Mouse (Mus musculus) lung, embryonic 14.5 days (tissue): ENCODE data around the gene Nup188. TPM values are rescaled to one million over a fixed set of nuclear protein-coding genes. Genes with fewer than 3 reads are reported as not detected.

Experiments
- ATAC-seq: fragments of 200-750 bp; cut with Nextera tagmentation; 2 replicates; pipeline ENCODE4 v1.8.0; 2017; ENCODE audit warnings: mild to moderate bottlenecking, moderate TSS enrichment, moderate library complexity; ENCODE audit not compliant: insufficient read depth
- DNase-seq: peaks from one replicate; pipeline ENCODE4 v3.0.0-alpha.2; 2015
- H3K27ac ChIP-seq: fragments of 300-500 bp; sonication (generic); 2 replicates; pipeline ENCODE4 v1.5.1; 2014; ENCODE audit warnings: low read depth, mild to moderate bottlenecking, moderate library complexity
- H3K27me3 ChIP-seq: fragments of 300-500 bp; sonication (generic); 2 replicates; pipeline ENCODE4 v1.6.1; 2014; ENCODE audit warnings: low read length, control low read depth; ENCODE audit not compliant: insufficient read depth
- H3K36me3 ChIP-seq: fragments of 300-500 bp; sonication (generic); 2 replicates; pipeline ENCODE4 v1.6.1; 2014; ENCODE audit warnings: control low read depth; ENCODE audit not compliant: insufficient read depth
- H3K4me1 ChIP-seq: fragments of 300-500 bp; sonication (generic); 2 replicates; pipeline ENCODE4 v1.6.1; 2014; ENCODE audit warnings: antibody characterized with exemption, control low read depth; ENCODE audit not compliant: insufficient read depth
- H3K4me2 ChIP-seq: fragments of 300-500 bp; sonication (generic); 2 replicates; pipeline ENCODE4 v1.6.1; 2014; ENCODE audit warnings: mild to moderate bottlenecking
- H3K4me3 ChIP-seq: fragments of 300-500 bp; sonication (generic); 2 replicates; pipeline ENCODE4 v1.5.1; 2014; ENCODE audit warnings: low read depth, low read length
- H3K9ac ChIP-seq: fragments of 300-500 bp; sonication (generic); 2 replicates; pipeline ENCODE4 v1.6.1; 2014
- H3K9me3 ChIP-seq: fragments of 300-500 bp; sonication (generic); 2 replicates; pipeline ENCODE4 v1.6.1; 2016; ENCODE audit warnings: low read depth, low read length, control low read depth
- CTCF ChIP-seq: IDR thresholded peaks from 2 replicates; pipeline ENCODE4 v1.5.1; 2016; ENCODE audit warnings: antibody characterized with exemption, low read depth
- WGBS: fragments of 180-500 bp; shearing (Covaris S2); extraction: QIAGEN DNeasy Blood & Tissue Kit; methylation state at CpG from one replicate; pipeline ENCODE4 v1.1.7; 2014; 5-methylcytosine and 5-hydroxymethylcytosine counted together
- polyA plus RNA-seq: library from polyadenylated mRNA; unstranded; fragments of >200 nt; fragmentation: Nextera tagmentation; extraction: Ambion mirVana; gene quantifications from 2 replicates; pipeline ENCODE4 v1.2.1, GENCODE M21; 2014

Gene Nup188
- polyA plus RNA-seq, 1 experiment from 2014 or later = 56.0 TPM

GRCm38 (mm10) chr2:30287027-30287373 is 803 bp downstream of the Nup188 start:
- no peaks in the 10 kb centered on the region for H3K9me3 ChIP-seq
- peak overlapping the region; percentile 53 for H3K4me2 ChIP-seq
- no peaks in the 10 kb centered on the region for H3K27me3 ChIP-seq
- H3K4me1 ChIP-seq = peaks cover 15% of the 10 kb centered on the region
- peaks cover 8% of the 10 kb centered on the region; the same call in 1 of the 2 replicates for H3K36me3 ChIP-seq
- ATAC-seq (peak; percentile 44; the same call in 1 of the 2 replicates), DNase-seq (peak; percentile 69)
- H3K9ac ChIP-seq = peak overlapping the region; percentile 85
- TF ChIP-seq CTCF = peak; percentile 7; the same call in 1 of the 2 replicates
- under 1% methylated on average over 10 of the region's 10 CpGs for WGBS
- H3K27ac ChIP-seq = no peak overlapping the region; the same call in 1 of the 2 replicates
- peak overlapping the region; percentile 91 for H3K4me3 ChIP-seq

DNA sequence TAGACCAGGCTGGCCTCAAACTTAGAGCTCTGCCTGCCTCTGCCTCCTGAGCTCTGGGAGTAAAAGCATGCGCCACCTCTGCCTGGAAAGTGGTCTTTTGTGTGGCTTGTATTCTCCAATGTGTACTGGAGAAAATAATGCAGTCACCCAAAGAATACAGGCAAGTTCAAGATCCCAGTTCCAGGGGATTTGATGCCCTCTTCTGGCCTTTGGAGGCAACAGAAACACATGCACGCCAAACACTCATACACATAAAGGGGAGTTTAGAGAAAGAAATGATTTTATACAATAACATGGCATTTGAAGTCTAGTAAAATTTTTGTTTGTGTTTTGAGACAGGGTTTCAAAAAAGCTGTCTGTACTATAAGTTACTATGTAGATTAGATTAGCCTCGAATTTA is 13.3 kb downstream of the Nup188 start:
- no peaks in the 10 kb centered on the region for H3K9me3 ChIP-seq
- no peak overlapping the region for H3K27ac ChIP-seq
- peak; percentile 26 for TF ChIP-seq CTCF
- no peaks in the 10 kb centered on the region for H3K27me3 ChIP-seq
- WGBS = 69% methylated on average over 3 of the region's 3 CpGs
- H3K4me1 ChIP-seq = no peaks in the 10 kb centered on the region
- H3K4me2 ChIP-seq = no peak overlapping the region
- DNase-seq = peak; percentile 25
- no peak overlapping the region for H3K4me3 ChIP-seq
- no peak overlapping the region for H3K9ac ChIP-seq
- ATAC-seq = no peak
- peaks cover 68% of the 10 kb centered on the region for H3K36me3 ChIP-seq

DNA sequence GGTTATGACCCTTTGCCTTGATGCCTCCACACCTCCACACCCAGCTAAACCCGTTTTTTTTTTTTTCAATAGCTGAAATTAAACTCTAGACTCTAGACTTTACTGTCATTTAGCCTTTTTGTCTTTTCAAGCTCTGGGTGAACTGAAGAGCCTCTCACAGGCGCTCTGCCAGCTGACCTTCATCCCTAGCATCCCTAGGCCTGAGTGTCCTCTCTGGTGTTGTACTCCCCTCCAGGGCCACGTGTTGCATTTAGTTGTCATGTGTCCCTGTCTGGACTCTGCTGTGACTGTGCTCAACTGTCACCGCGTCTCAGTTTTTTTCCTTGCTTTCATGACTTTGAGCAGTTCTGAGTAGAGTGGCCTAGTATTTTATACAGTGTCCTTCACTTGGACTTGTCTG is 13.8 kb downstream of the Nup188 start:
- DNase-seq = no peak
- no peaks in the 10 kb centered on the region for H3K27me3 ChIP-seq
- H3K27ac ChIP-seq = no peak overlapping the region
- no peak overlapping the region for H3K9ac ChIP-seq
- TF ChIP-seq CTCF = no peak
- ATAC-seq = no peak
- peaks cover 72% of the 10 kb centered on the region for H3K36me3 ChIP-seq
- no peaks in the 10 kb centered on the region for H3K4me1 ChIP-seq
- no peaks in the 10 kb centered on the region for H3K9me3 ChIP-seq
- no peak overlapping the region for H3K4me3 ChIP-seq
- no peak overlapping the region for H3K4me2 ChIP-seq
- 85% methylated on average over 5 of the region's 5 CpGs for WGBS

GRCm38 (mm10) chr2:30306087-30306486 is 19.9 kb downstream of the Nup188 start:
- Histone ChIP-seq H3K27me3 (no peaks in the 10 kb centered on the region), H3K4me3 (no peak overlapping the region), H3K9me3 (no peaks in the 10 kb centered on the region), H3K27ac (no peak overlapping the region), H3K36me3 (peaks cover 97% of the 10 kb centered on the region), H3K4me2 (no peak overlapping the region), H3K9ac (no peak overlapping the region), H3K4me1 (no peaks in the 10 kb centered on the region)
- no peak for TF ChIP-seq CTCF
- 89% methylated on average over 7 of the region's 7 CpGs for WGBS
- no peak for ATAC-seq
- no peak for DNase-seq

DNA sequence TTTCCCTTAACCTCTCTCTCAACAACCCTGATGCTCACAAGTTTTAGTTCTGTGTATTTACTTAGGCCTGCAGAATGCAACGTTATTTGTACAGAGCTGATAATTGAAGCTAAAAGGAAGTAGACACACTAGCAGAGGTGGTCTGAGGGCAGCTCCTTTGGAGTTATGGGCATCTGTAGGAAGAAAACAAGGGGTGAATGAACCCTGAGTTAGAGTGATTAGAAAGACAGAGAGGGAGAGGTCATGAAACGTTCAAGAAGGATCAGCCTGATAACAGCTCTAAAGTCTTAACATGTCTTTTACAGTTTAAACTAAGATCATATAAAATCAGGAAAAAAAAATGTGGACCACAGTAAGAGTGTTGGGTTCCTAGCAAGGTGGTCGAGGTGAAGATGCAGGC is 23.2 kb downstream of the Nup188 start:
- H3K36me3 ChIP-seq = peaks cover 98% of the 10 kb centered on the region
- H3K4me2 ChIP-seq = no peak overlapping the region
- DNase-seq (no peak), ATAC-seq (no peak)
- no peaks in the 10 kb centered on the region for H3K9me3 ChIP-seq
- 80% methylated on average over 3 of the region's 3 CpGs for WGBS
- no peak for TF ChIP-seq CTCF
- H3K27ac ChIP-seq = no peak overlapping the region
- H3K4me3 ChIP-seq = no peak overlapping the region
- no peaks in the 10 kb centered on the region for H3K27me3 ChIP-seq
- no peaks in the 10 kb centered on the region for H3K4me1 ChIP-seq
- H3K9ac ChIP-seq = no peak overlapping the region

GRCm38 (mm10) chr2:30311481-30311880 is 25.3 kb downstream of the Nup188 start:
- Histone ChIP-seq H3K9me3 (no peaks in the 10 kb centered on the region), H3K4me3 (no peak overlapping the region), H3K36me3 (peaks cover 98% of the 10 kb centered on the region), H3K4me2 (no peak overlapping the region), H3K27me3 (no peaks in the 10 kb centered on the region), H3K9ac (no peak overlapping the region), H3K27ac (no peak overlapping the region), H3K4me1 (no peaks in the 10 kb centered on the region)
- DNase-seq (no peak), ATAC-seq (no peak)
- 93% methylated on average over 2 of the region's 2 CpGs for WGBS
- TF ChIP-seq CTCF = no peak

DNA sequence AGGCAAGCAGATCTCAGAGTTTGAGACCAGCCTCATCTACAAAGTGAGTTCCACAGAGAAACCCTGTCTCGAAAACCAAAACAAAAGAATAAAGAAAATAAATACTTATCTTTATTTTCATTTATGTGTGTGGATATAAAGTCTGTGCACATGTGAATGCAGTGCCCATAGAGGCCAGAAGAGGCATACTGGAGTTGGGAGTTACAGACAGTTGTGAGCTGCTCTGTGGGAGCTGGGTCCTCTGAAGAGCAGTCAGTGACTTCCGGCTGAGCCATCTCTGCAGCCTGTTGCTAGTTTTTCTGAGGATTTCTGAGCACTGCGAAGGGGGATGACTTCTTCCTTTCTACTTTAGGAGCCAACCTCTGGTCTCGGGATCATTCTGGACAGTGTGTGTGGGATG is 29.9 kb downstream of the Nup188 start:
- Histone ChIP-seq H3K9ac (no peak overlapping the region), H3K27me3 (no peaks in the 10 kb centered on the region), H3K9me3 (no peaks in the 10 kb centered on the region), H3K4me3 (no peak overlapping the region), H3K4me2 (no peak overlapping the region), H3K27ac (no peak overlapping the region), H3K36me3 (peaks cover 93% of the 10 kb centered on the region), H3K4me1 (no peaks in the 10 kb centered on the region)
- DNase-seq (no peak), ATAC-seq (no peak)
- 91% methylated on average over 4 of the region's 4 CpGs for WGBS
- peak; percentile 16; the same call in 1 of the 2 replicates for TF ChIP-seq CTCF

DNA sequence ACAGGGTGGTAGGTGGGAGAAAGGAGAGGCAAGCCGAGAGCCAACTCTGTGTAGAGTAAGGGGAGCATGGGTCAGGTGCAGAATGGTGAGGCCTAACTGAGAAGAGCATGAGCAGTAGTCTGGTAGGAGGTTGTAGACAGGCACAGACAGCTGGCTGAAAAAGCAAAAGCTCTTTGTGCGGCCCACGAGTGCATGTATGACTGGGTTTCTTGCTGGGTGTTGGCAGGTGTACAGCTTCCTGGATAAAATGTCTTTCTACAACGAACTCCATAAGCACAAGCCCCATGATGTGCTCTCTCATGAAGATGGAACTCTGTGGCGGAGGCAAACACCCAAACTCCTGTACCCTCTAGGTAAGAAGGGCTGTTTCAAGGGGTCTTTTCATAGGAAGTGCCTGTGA is 30.8 kb downstream of the Nup188 start:
- 92% methylated on average over 5 of the region's 5 CpGs for WGBS
- H3K27ac ChIP-seq = no peak overlapping the region
- peaks cover 94% of the 10 kb centered on the region for H3K36me3 ChIP-seq
- no peaks in the 10 kb centered on the region for H3K27me3 ChIP-seq
- no peak for TF ChIP-seq CTCF
- no peak overlapping the region for H3K4me2 ChIP-seq
- no peak overlapping the region for H3K9ac ChIP-seq
- DNase-seq (no peak), ATAC-seq (no peak)
- no peak overlapping the region for H3K4me3 ChIP-seq
- H3K9me3 ChIP-seq = no peaks in the 10 kb centered on the region
- no peaks in the 10 kb centered on the region for H3K4me1 ChIP-seq
